Mouse (Mus musculus) limb, embryonic 11.5 days (tissue): ENCODE data around the gene Lyrm7. TPM values are rescaled to one million over a fixed set of nuclear protein-coding genes. Genes with fewer than 3 reads are reported as not detected.
A peak's percentile ranks its signal among the peaks of the same experiment; 100 is the strongest.

Experiments used
- ATAC-seq: fragments of 200-750 bp; cut with Nextera tagmentation; 2 replicates; pipeline ENCODE4 v1.8.0; 2017; ENCODE audit warnings: low read depth; ENCODE audit not compliant: insufficient number of reproducible peaks, low FRiP score, low TSS enrichment
- DNase-seq: peaks from one replicate; pipeline ENCODE4 v3.0.0-alpha.2; 2015; ENCODE audit warnings: low spot score
- H3K27ac ChIP-seq: fragments of 300-500 bp; sonication (generic); replicated peaks from 2 replicates; pipeline ENCODE4 v1.5.1; 2014; ENCODE audit warnings: low read depth, mild to moderate bottlenecking, low read length
- H3K27me3 ChIP-seq: fragments of 300-500 bp; sonication (generic); 2 replicates; pipeline ENCODE4 v1.6.1; 2014; ENCODE audit warnings: mild to moderate bottlenecking, low read length, mixed read lengths; ENCODE audit not compliant: control insufficient read depth, insufficient read depth
- H3K36me3 ChIP-seq: fragments of 300-500 bp; sonication (generic); 2 replicates; pipeline ENCODE4 v1.6.1; 2014; ENCODE audit warnings: mild to moderate bottlenecking, low read length, moderate library complexity, mixed read lengths; ENCODE audit not compliant: control insufficient read depth, insufficient read depth
- H3K4me1 ChIP-seq: fragments of 300-500 bp; sonication (generic); 2 replicates; pipeline ENCODE4 v1.6.1; 2014; ENCODE audit warnings: low read length, mixed read lengths; ENCODE audit not compliant: control insufficient read depth, insufficient read depth
- H3K4me2 ChIP-seq: fragments of 300-500 bp; sonication (generic); 2 replicates; pipeline ENCODE4 v1.6.1; 2014; ENCODE audit warnings: low read depth, mild to moderate bottlenecking, moderate library complexity; ENCODE audit not compliant: severe bottlenecking
- H3K4me3 ChIP-seq: fragments of 300-500 bp; sonication (generic); 2 replicates; pipeline ENCODE4 v1.5.1; 2014; ENCODE audit warnings: low read depth, low read length
- H3K9ac ChIP-seq: fragments of 300-500 bp; sonication (generic); 2 replicates; pipeline ENCODE4 v1.6.1; 2014; ENCODE audit warnings: mild to moderate bottlenecking, low read length
- H3K9me3 ChIP-seq: fragments of 300-500 bp; sonication (generic); 2 replicates; pipeline ENCODE4 v1.6.1; 2016; ENCODE audit warnings: low read length; ENCODE audit not compliant: control insufficient read depth
- WGBS: fragments of 180-500 bp; shearing (Covaris S2); extraction: QIAGEN DNeasy Blood & Tissue Kit; methylation state at CpG from one replicate; pipeline ENCODE4 v1.1.7; 2014; 5-methylcytosine and 5-hydroxymethylcytosine counted together
- polyA plus RNA-seq: library from polyadenylated mRNA; unstranded; fragments of >200 nt; fragmentation: Nextera tagmentation; extraction: Ambion mirVana; gene quantifications from 2 replicates; pipeline ENCODE4 v1.2.1, GENCODE M21; 2014

Lyrm7 gene
- polyA plus RNA-seq, 1 experiment from 2014 or later: 7.8 TPM

GRCm38 (mm10) chr11:54878893-54879292, 18.2 kb upstream of the Lyrm7 start:
- H3K4me3 ChIP-seq: no peak overlapping the region
- no peaks in the 10 kb centered on the region for H3K4me1 ChIP-seq
- H3K9me3 ChIP-seq: no peaks in the 10 kb centered on the region
- DNase-seq (no peak), ATAC-seq (no peak)
- H3K27me3 ChIP-seq: no peaks in the 10 kb centered on the region
- no peak overlapping the region for H3K4me2 ChIP-seq
- WGBS: 78% methylated on average over 6 of the region's 6 CpGs
- no peaks in the 10 kb centered on the region; the same call in 1 of the 2 replicates for H3K36me3 ChIP-seq
- H3K27ac ChIP-seq: no peak overlapping the region
- H3K9ac ChIP-seq: no peak overlapping the region

GRCm38 (mm10) chr11:54876031-54876430, 15.3 kb upstream of the Lyrm7 start:
- WGBS: 86% methylated on average over 5 of the region's 5 CpGs
- no peak overlapping the region for H3K9ac ChIP-seq

GRCm38 (mm10) chr11:54871831-54872537, 11.3 kb upstream of the Lyrm7 start:
- no peak overlapping the region for H3K4me3 ChIP-seq
- ATAC-seq (no peak), DNase-seq (no peak)
- 89% methylated on average over 7 of the region's 7 CpGs for WGBS
- H3K9ac ChIP-seq: no peak overlapping the region
- peaks cover 2% of the 10 kb centered on the region for H3K36me3 ChIP-seq
- no peak overlapping the region for H3K4me2 ChIP-seq
- no peak overlapping the region for H3K27ac ChIP-seq
- H3K4me1 ChIP-seq: no peaks in the 10 kb centered on the region
- H3K9me3 ChIP-seq: no peaks in the 10 kb centered on the region
- H3K27me3 ChIP-seq: no peaks in the 10 kb centered on the region

More at GRCm38 (mm10) chr11:54876031-54876430, 15.3 kb upstream of the Lyrm7 start:
- DNase-seq (no peak), ATAC-seq (no peak)
- H3K4me2 ChIP-seq: no peak overlapping the region
- no peaks in the 10 kb centered on the region for H3K4me1 ChIP-seq
- H3K27me3 ChIP-seq: no peaks in the 10 kb centered on the region
- no peak overlapping the region for H3K4me3 ChIP-seq
- H3K27ac ChIP-seq: no peak overlapping the region
- H3K9me3 ChIP-seq: no peaks in the 10 kb centered on the region
- peaks cover 2% of the 10 kb centered on the region for H3K36me3 ChIP-seq

GRCm38 (mm10) chr11:54869318-54869717, 8.6 kb upstream of the Lyrm7 start:
- no peak overlapping the region for H3K4me2 ChIP-seq
- no peak overlapping the region for H3K4me3 ChIP-seq
- H3K9ac ChIP-seq: no peak overlapping the region
- no peaks in the 10 kb centered on the region for H3K4me1 ChIP-seq
- no peaks in the 10 kb centered on the region for H3K27me3 ChIP-seq
- no peak for ATAC-seq
- no peaks in the 10 kb centered on the region for H3K9me3 ChIP-seq
- no peak overlapping the region for H3K27ac ChIP-seq
- WGBS: 90% methylated on average over 3 of the region's 3 CpGs
- no peak for DNase-seq
- H3K36me3 ChIP-seq: peaks cover 2% of the 10 kb centered on the region

- Histone ChIP-seq H3K4me2 (no peak overlapping the region), H3K27ac (no peak overlapping the region), H3K9ac (no peak overlapping the region), H3K9me3 (no peaks in the 10 kb centered on the region), H3K36me3 (peaks cover 2% of the 10 kb centered on the region; the same call in 1 of the 2 replicates), H3K4me3 (no peak overlapping the region), H3K4me1 (no peaks in the 10 kb centered on the region), H3K27me3 (no peaks in the 10 kb centered on the region)
- 76% methylated on average over 2 of the region's 2 CpGs for WGBS
- ATAC-seq (no peak), DNase-seq (no peak)
Measured at GRCm38 (mm10) chr11:54868445-54868844, 7.7 kb upstream of the Lyrm7 start.

GRCm38 (mm10) chr11:54867903-54868434, 7.3 kb upstream of the Lyrm7 start:
- no peak overlapping the region for H3K9ac ChIP-seq
- no peaks in the 10 kb centered on the region for H3K27me3 ChIP-seq
- DNase-seq: no peak
- H3K4me2 ChIP-seq: peak overlapping the region; percentile 60; the same call in 1 of the 2 replicates
- WGBS: 86% methylated on average over 3 of the region's 3 CpGs
- no peaks in the 10 kb centered on the region for H3K4me1 ChIP-seq
- no peak for ATAC-seq
- H3K9me3 ChIP-seq: no peaks in the 10 kb centered on the region
- no peak overlapping the region for H3K27ac ChIP-seq
- peaks cover 2% of the 10 kb centered on the region; the same call in 1 of the 2 replicates for H3K36me3 ChIP-seq
- no peak overlapping the region for H3K4me3 ChIP-seq

GRCm38 (mm10) chr11:54867049-54867385, 6.3 kb upstream of the Lyrm7 start:
- peak overlapping the region; percentile 91 for H3K4me3 ChIP-seq
- ATAC-seq (0 out of 2 replicates have a peak, but pooled peaks have one; percentile 44), DNase-seq (no peak)
- H3K4me2 ChIP-seq: peak overlapping the region; percentile 60
- no peaks in the 10 kb centered on the region for H3K9me3 ChIP-seq
- 2% methylated on average over 5 of the region's 5 CpGs for WGBS
- peaks cover 2% of the 10 kb centered on the region; the same call in 1 of the 2 replicates for H3K36me3 ChIP-seq
- H3K27me3 ChIP-seq: no peaks in the 10 kb centered on the region
- H3K27ac ChIP-seq: peak overlapping the region; percentile 70
- no peaks in the 10 kb centered on the region for H3K4me1 ChIP-seq
- H3K9ac ChIP-seq: peak overlapping the region; percentile 97

GRCm38 (mm10) chr11:54866119-54867048, 5.7 kb upstream of the Lyrm7 start, which contains the start of gene Hint1:
Gene Hint1, plus strand, starts transcription at chr11:54866383.
- Histone ChIP-seq H3K4me1 (no peaks in the 10 kb centered on the region), H3K36me3 (peaks cover 2% of the 10 kb centered on the region; the same call in 1 of the 2 replicates), H3K9me3 (no peaks in the 10 kb centered on the region), H3K9ac (peak within 1 kb of the TSS; percentile 97), H3K27me3 (no peaks in the 10 kb centered on the region), H3K4me2 (peak within 1 kb of the TSS; percentile 60), H3K4me3 (peak within 1 kb of the TSS; percentile 91), H3K27ac (peak within 1 kb of the TSS; percentile 70)
- under 1% methylated on average over 102 of the region's 107 CpGs for WGBS
- peak; percentile 69 for ATAC-seq
- peak; percentile 93 for DNase-seq
